8 mouse cellular contexts compared by ENCODE assay signal in the genomic region with DNA sequence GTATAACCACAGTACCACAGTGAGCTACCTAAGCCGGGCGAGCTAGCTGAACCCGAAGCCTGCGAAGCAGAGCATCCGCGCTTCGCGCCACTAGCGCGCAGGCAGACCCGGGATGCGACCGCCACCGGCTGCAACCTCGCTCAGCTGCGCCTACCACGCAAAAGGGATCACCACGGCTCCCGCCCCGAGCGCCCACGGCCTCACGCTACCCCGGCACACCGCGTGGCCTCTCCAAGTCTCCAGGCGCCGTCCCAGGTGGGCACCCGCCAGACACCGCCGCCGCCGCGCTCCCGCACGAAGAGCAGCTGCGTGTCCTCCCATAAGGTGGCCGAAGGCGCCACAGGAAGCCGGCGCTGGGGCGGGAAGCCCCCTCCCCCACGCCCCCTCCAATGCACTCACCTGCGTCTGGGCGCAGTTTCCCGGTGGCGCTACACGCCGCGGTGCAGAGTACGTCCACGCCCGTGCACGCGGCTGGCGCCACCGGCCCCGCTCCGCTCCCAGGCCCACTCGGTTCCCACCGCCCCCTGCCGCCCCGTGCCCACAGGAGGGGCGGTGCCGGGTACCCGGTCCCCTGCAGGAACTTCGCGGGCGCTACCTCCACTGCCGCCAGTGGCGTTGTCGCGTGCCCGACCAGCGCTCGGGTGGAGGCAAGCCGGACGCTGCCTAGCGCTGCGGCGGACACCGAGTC. TPM values are rescaled to one million over a fixed set of nuclear protein-coding genes. Genes with fewer than 3 reads are reported as not detected.
A peak's percentile ranks its signal among the peaks of the same experiment; 100 is the strongest.
DNase-seq lines count a peak whose midpoint lies in the region; ATAC-seq lines count a peak whose summit lies in the region.

No protein-coding gene starts in this region.

- under 1% methylated on average over 79 of the region's 82 CpGs for WGBS in kidney, embryonic 15.5 days
- WGBS in forebrain, embryonic 13.5 days, result under 1% methylated on average over 79 of the region's 82 CpGs

- H3K27me3 ChIP-seq in kidney, embryonic 15.5 days, result peaks cover 69% of the 10 kb centered on the region
- no peaks in the 10 kb centered on the region; the same call in 1 of the 2 replicates for H3K27me3 ChIP-seq in forebrain, embryonic 13.5 days

- H3K9ac ChIP-seq in kidney, embryonic 15.5 days, result peak overlapping the region; percentile 41
- peak overlapping the region; percentile 90 for H3K9ac ChIP-seq in forebrain, embryonic 13.5 days

- no peak for DNase-seq in kidney, postnatal 14 days
- peak; percentile 45 for DNase-seq in cerebellum, adult 11-12 months
- peak; percentile 35 to 62 for DNase-seq in left cerebral cortex, adult 8-10 months (ENCODE audit: low spot score in 2 of 2)
- peak; percentile 55 for DNase-seq in neural tube, embryonic 10.5 days (ENCODE audit: extremely low spot score, low spot score)
- no peak for DNase-seq in urinary bladder, postnatal 10 days (ENCODE audit: low spot score)
- DNase-seq in spleen, postnatal 4 days (ENCODE audit: low spot score in 2 of 2), result no peak

- no peak overlapping the region for H3K27ac ChIP-seq in kidney, embryonic 15.5 days
- peak overlapping the region; percentile 75 for H3K27ac ChIP-seq in forebrain, embryonic 13.5 days

- no peaks in the 10 kb centered on the region for H3K36me3 ChIP-seq in kidney, embryonic 15.5 days
- H3K36me3 ChIP-seq in forebrain, embryonic 13.5 days (ENCODE audit: poor library complexity, severe bottlenecking), result no peaks in the 10 kb centered on the region

- H3K4me1 ChIP-seq in kidney, embryonic 15.5 days, result peaks cover 33% of the 10 kb centered on the region
- peaks cover 51% of the 10 kb centered on the region for H3K4me1 ChIP-seq in forebrain, embryonic 13.5 days

- H3K4me3 ChIP-seq in kidney, embryonic 15.5 days (replicated peaks), result peak overlapping the region; percentile 59
- H3K4me3 ChIP-seq in forebrain, embryonic 13.5 days, result peak overlapping the region; percentile 80

- peak; percentile 20 for ATAC-seq in kidney, embryonic 15.5 days (replicated peaks; ENCODE audit: low FRiP score)
- peak; percentile 39 for ATAC-seq in forebrain, embryonic 13.5 days

- H3K9me3 ChIP-seq in kidney, embryonic 15.5 days (replicated peaks), result no peaks in the 10 kb centered on the region
- H3K9me3 ChIP-seq in forebrain, embryonic 13.5 days (replicated peaks), result no peaks in the 10 kb centered on the region

- peak overlapping the region; percentile 99 for H3K4me2 ChIP-seq in kidney, embryonic 15.5 days
- H3K4me2 ChIP-seq in forebrain, embryonic 13.5 days, result peak overlapping the region; percentile 99

RNA-seq across cellular contexts. Expression of a gene that starts 29.3 kb away (rescaled TPM):
- 3.1 and 6.6 TPM in 2 replicates for polyA plus RNA-seq in kidney, embryonic 15.5 days (2015; fragmentation: Nextera tagmentation; extraction: Ambion mirVana)
- polyA plus RNA-seq in forebrain, embryonic 13.5 days (2015; fragmentation: Nextera tagmentation; extraction: Ambion mirVana), result 117 TPM in 2 replicates
- total RNA-seq in left cerebral cortex, adult 8-10 months (2022), result 100 to 1,000 TPM in 3 of 4 experiments, 10 to 100 TPM in 1; 93.4 to 120 (median 115) TPM

Comparison
In these comparisons a context has a peak if more than half of its experiments do, and no peak if none do; other contexts are left out.
1. DNase-seq: peak in cerebellum, adult 11-12 months (single experiment), left cerebral cortex, adult 8-10 months (2 of 2) and neural tube, embryonic 10.5 days (single experiment); none in kidney, postnatal 14 days (single experiment), urinary bladder, postnatal 10 days (single experiment) and spleen, postnatal 4 days (0 of 2).
2. RNA of a gene that starts 29.3 kb away (polyA plus RNA-seq): 117 TPM in forebrain, embryonic 13.5 days; 3.1 to 6.6 TPM in kidney, embryonic 15.5 days; every median in the first group is over 10 times any median in the second.